Mouse (Mus musculus): Measurements from ENCODE around the gene Maml2.

GRCm38 (mm10) chr9:13679696-13680095, 381.9 kb downstream of the Maml2 start:
- TF ChIP-seq CTCF (IDR thresholded peaks at IDR 0.05; ENCODE audit: borderline replicate concordance, insufficient read depth, low read depth, low read length) (no peak), POLR2A (IDR thresholded peaks at IDR 0.05; ENCODE audit: borderline replicate concordance, insufficient read depth, low read length) (no peak)
